In the genomic region with DNA sequence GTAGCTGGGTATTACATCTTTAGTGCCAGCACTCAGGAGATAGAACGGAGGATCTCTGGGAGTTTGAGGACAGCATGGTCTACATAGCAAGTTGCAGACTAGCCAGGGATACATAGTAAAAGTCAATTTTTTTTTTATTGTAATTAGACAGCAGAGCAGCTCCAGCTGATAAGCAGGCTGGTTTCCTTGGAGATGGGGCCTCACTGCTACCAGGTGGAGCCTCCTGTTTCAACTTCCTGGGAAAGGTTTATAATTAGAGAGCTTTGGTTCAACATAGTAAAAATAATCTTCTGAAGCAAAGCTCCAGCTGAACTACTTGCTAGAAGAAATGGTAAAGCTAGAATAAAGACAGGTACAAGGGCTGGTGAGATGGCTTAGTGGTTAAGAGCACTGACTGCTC, we compare ENCODE assay signal across 19 mouse cellular contexts. TPM values are rescaled to one million over a fixed set of nuclear protein-coding genes. Genes with fewer than 3 reads are reported as not detected.
A peak's percentile ranks its signal among the peaks of the same experiment; 100 is the strongest.
DNase-seq lines count a peak whose midpoint lies in the region; TF ChIP-seq lines count a peak whose summit lies in the region.
"Had no signal": no experiment of that assay in that cellular context is flagged by ENCODE, and none has a peak within 500 bp of the region (broad histone marks: within the 10 kb centered on the region; RNA-seq: fewer than 3 reads in every experiment).

No protein-coding gene starts in this region.

- H3K4me3 ChIP-seq in left cerebral cortex, adult 2 months = no peak overlapping the region
- H3K4me3 ChIP-seq: embryonic facial prominence, embryonic 10.5 days; embryonic facial prominence, embryonic 12.5 days; forebrain, embryonic 13.5 days; forebrain, embryonic 15.5 days had no signal

- intact Hi-C loops in heart, postnatal 36 days (cut with DNase I) = no loop called here
- intact Hi-C loops in left cerebral cortex, adult 2 months (cut with DNase I) = no loop called here
- intact Hi-C loops in left cerebral cortex, postnatal 36 days (cut with DNase I) = no loop called here

- no peak for TF ChIP-seq CTCF in left cerebral cortex, adult 2 months (IDR thresholded peaks at IDR 0.05)

- H3K27ac ChIP-seq in left cerebral cortex, adult 2 months = 0 out of 2 replicates have a peak overlapping the region, but pooled peaks have one; percentile 15
- H3K27ac ChIP-seq: embryonic facial prominence, embryonic 10.5 days; embryonic facial prominence, embryonic 12.5 days; forebrain, embryonic 13.5 days; forebrain, embryonic 15.5 days had no signal

- peak; percentile 61 for DNase-seq in heart, adult 11 months
- DNase-seq in heart, postnatal 36 days = no peak
- no peak for DNase-seq in left cerebral cortex, adult 2 months (ENCODE audit: extremely low spot score in 1 of 2, low spot score in 2 of 2)
- DNase-seq in left cerebral cortex, postnatal 36 days (ENCODE audit: low spot score in 2 of 2) = no peak
- DNase-seq in cerebellum, adult 18-20 months = no peak
- DNase-seq: adrenal gland, adult 8-10 months; adrenal gland, postnatal 14 days; adrenal gland, postnatal 36 days; B cell, adult 2 months; cerebellum, adult 11 months; cerebellum, adult 2 months; cerebellum, adult 9-10 months; cerebellum, postnatal 10 days; cerebellum, postnatal 25 days; forebrain, postnatal 0 days had no signal

RNA-seq across cellular contexts. Expression of a gene that starts 59.6 kb away (rescaled TPM):
- 10 to 100 TPM; 76.0 to 78.1 TPM for total RNA-seq in heart, postnatal 36 days (2021)
- total RNA-seq in left cerebral cortex, adult 2 months (2021) = 10 to 100 TPM; 31.0 to 35.7 TPM
- total RNA-seq in left cerebral cortex, postnatal 36 days (2021) = 10 to 100 TPM; 33.3 to 33.4 TPM
